8 mouse cellular contexts compared by ENCODE assay signal in genomic region chr4:148087907-148088527, GRCm38 (mm10). TPM values are rescaled to one million over a fixed set of nuclear protein-coding genes. Genes with fewer than 3 reads are reported as not detected.
DNase-seq lines count a peak whose midpoint lies in the region; ATAC-seq lines count a peak whose summit lies in the region.

Gene Agtrap, minus strand, starts transcription at chr4:148088031.

- no peaks in the 10 kb centered on the region for H3K9me3 ChIP-seq in hindbrain, embryonic 12.5 days (replicated peaks)

- H3K27ac ChIP-seq in hindbrain, embryonic 12.5 days: peak within 1 kb of the TSS; percentile 48

- WGBS in hindbrain, embryonic 12.5 days: 5% methylated on average over 34 of the region's 34 CpGs

- no peaks in the 10 kb centered on the region for H3K27me3 ChIP-seq in hindbrain, embryonic 12.5 days

- ATAC-seq in hindbrain, embryonic 12.5 days (ENCODE audit: low FRiP score): peak; percentile 91

- peak within 1 kb of the TSS; percentile 59 for H3K4me3 ChIP-seq in hindbrain, embryonic 12.5 days

- H3K4me1 ChIP-seq in hindbrain, embryonic 12.5 days: peaks cover 40% of the 10 kb centered on the region

- DNase-seq in NIH3T3 (ENCODE audit: low read depth): peak; percentile 93
- DNase-seq in cerebellum, postnatal 10 days: peak; percentile 97
- DNase-seq in frontal cortex, postnatal 10 days (ENCODE audit: low spot score in 2 of 2): peak; percentile 85 to 92
- peak; percentile 86 to 90 for DNase-seq in layer of hippocampus, postnatal 25 days (ENCODE audit: extremely low spot score in 1 of 2, low spot score in 1 of 2)
- peak; percentile 96 for DNase-seq in lung, postnatal 25 days (ENCODE audit: low spot score)
- peak; percentile 93 for DNase-seq in retina, embryonic 14.5 days (ENCODE audit: low spot score)
- DNase-seq in thymus, postnatal 4 days: peak; percentile 96

- H3K4me2 ChIP-seq in hindbrain, embryonic 12.5 days (replicated peaks): peak within 1 kb of the TSS; percentile 73

- H3K36me3 ChIP-seq in hindbrain, embryonic 12.5 days: no peaks in the 10 kb centered on the region

- H3K9ac ChIP-seq in hindbrain, embryonic 12.5 days: peak within 1 kb of the TSS; percentile 72

RNA-seq across cellular contexts. Expression of gene Agtrap, which starts in this region (rescaled TPM):
- 10.3 and 11.9 TPM in 2 replicates for polyA plus RNA-seq in hindbrain, embryonic 12.5 days (2016; fragmentation: Nextera tagmentation; extraction: Ambion mirVana)
- 1 to 10 TPM; 6.2 to 6.9 TPM for total RNA-seq in layer of hippocampus, postnatal 25 days (2021)

Comparison
In these comparisons a context has a peak if more than half of its experiments do, and no peak if none do; other contexts are left out.
1. Peak in every context shown above with its lines: DNase-seq, ATAC-seq, H3K4me3 ChIP-seq and H3K27ac ChIP-seq.